Mouse (Mus musculus) olfactory bulb, adult 2 months (tissue): ENCODE data around the gene Was. TPM values are rescaled to one million over a fixed set of nuclear protein-coding genes. Genes with fewer than 3 reads are reported as not detected.

ENCODE experiments used
- H3K27ac ChIP-seq: fragments of 200-500 bp; 2 replicates; pipeline ENCODE4 v1.5.1; 2012; ENCODE audit warnings: low read depth, low read length; ENCODE audit not compliant: insufficient read depth
- H3K4me1 ChIP-seq: fragments of 200-500 bp; 2 replicates; pipeline ENCODE4 v1.6.1; 2012; ENCODE audit warnings: low read length; ENCODE audit not compliant: control insufficient read depth, insufficient read depth
- H3K4me3 ChIP-seq: fragments of 200-500 bp; 2 replicates; pipeline ENCODE4 v1.5.1; 2012; ENCODE audit warnings: mild to moderate bottlenecking, low read depth, low read length, moderate library complexity; ENCODE audit not compliant: insufficient read depth
- CTCF ChIP-seq: fragments of 200-500 bp; IDR thresholded peaks from 2 replicates; pipeline ENCODE4 v1.5.1; 2012; ENCODE audit warnings: low read depth, mild to moderate bottlenecking, low read length, moderate library complexity; ENCODE audit not compliant: insufficient read depth
- POLR2A ChIP-seq: fragments of 200-500 bp; IDR thresholded peaks from 2 replicates; pipeline ENCODE4 v1.6.1; 2012; ENCODE audit warnings: mild to moderate bottlenecking, low read depth, low read length, moderate library complexity; ENCODE audit not compliant: insufficient read depth
- WGBS: fragments of 180-500 bp; shearing (Covaris S2); methylation state at CpG from one replicate; pipeline ENCODE4 v1.1.7; 2018; 5-methylcytosine and 5-hydroxymethylcytosine counted together
- polyA plus RNA-seq: library from polyadenylated mRNA; stranded (reverse); fragments of >200 nt; gene quantifications from 2 replicates; pipeline ENCODE4 v1.2.4, GENCODE M21; 2012; ENCODE audit warnings: low replicate concordance; ENCODE audit not compliant: missing spikeins, insufficient read depth, insufficient read length

Was gene
- polyA plus RNA-seq = not detected in 2 replicates

GRCm38 (mm10) chrX:8090346-8090953, at the start of gene Was:
TSS of gene Was (minus strand) at chrX:8090498.
- 86% methylated on average over 14 of the region's 14 CpGs for WGBS
- Histone ChIP-seq H3K4me1 (no peaks in the 10 kb centered on the region), H3K4me3 (no peak within 1 kb of the TSS), H3K27ac (no peak within 1 kb of the TSS)
- no peak for TF ChIP-seq CTCF

DNA sequence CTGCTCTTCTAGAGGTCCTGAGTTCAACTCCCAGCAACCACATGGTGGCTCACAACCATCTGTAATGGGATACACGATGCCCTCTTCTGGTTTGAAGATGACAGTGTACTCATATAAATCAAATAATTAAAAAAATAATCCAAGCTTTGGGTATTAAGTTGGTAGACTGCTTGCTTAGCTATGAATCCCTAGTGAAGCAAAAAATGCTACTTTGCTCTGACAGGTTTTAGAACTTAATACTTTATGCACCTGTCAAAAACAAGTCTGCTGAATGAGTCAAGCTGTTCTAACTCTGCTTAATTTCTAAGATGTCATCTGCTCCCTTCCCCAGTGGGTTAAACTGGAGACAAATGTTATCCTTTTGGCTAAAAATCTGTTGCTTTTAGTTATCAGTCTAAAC, 49.2 kb upstream of the Was start:
- H3K4me3 ChIP-seq = no peak overlapping the region
- TF ChIP-seq CTCF (no peak), POLR2A (no peak)
- H3K4me1 ChIP-seq = peaks cover 8% of the 10 kb centered on the region; the same call in 1 of the 2 replicates
- WGBS = 38% methylated on average over 1 of the region's 1 CpGs
- no peak overlapping the region for H3K27ac ChIP-seq

DNA sequence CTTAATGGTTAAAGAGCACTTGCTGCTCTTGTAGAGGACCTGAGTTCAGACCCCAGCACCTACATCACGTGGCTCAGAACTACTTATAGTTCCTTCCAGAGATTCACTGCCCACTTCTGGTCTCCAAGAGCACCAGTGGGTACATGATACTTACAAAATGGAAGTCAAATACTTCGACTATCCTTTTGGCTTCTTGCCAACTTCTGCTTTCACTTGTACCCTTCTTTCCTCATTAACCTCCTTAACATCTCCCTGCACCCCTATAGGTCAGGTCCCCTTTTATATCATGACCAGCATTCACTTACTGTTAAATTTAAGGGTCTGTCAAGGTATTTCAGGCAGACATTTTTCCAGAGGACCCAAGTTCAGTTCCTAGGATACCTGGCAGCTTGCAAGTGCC, 45.6 kb upstream of the Was start:
- no peak for TF ChIP-seq CTCF
- no peak for TF ChIP-seq POLR2A
- Histone ChIP-seq H3K4me1 (peaks cover 5% of the 10 kb centered on the region; the same call in 1 of the 2 replicates), H3K27ac (no peak overlapping the region), H3K4me3 (no peak overlapping the region)
- WGBS = 54% methylated on average over 2 of the region's 2 CpGs

- WGBS = 16% methylated on average over 39 of the region's 40 CpGs
- H3K27ac ChIP-seq = peak within 1 kb of the TSS; percentile 91
- TF ChIP-seq CTCF (no peak), POLR2A (peak; percentile 54)
These were observed 42.0 kb upstream of the Was start, which contains the start of gene Wdr13 for GRCm38 (mm10) chrX:8132017-8132976. TSS of gene Wdr13 (minus strand) at chrX:8132892.

GRCm38 (mm10) chrX:8131393-8131792, 41.1 kb upstream of the Was start:
- WGBS = 93% methylated on average over 17 of the region's 17 CpGs
- Histone ChIP-seq H3K4me3 (peak overlapping the region; percentile 29), H3K27ac (no peak overlapping the region), H3K4me1 (peaks cover 5% of the 10 kb centered on the region; the same call in 1 of the 2 replicates)
- no peak for TF ChIP-seq POLR2A
- no peak for TF ChIP-seq CTCF

More at GRCm38 (mm10) chrX:8132017-8132976, 42.0 kb upstream of the Was start, which contains the start of gene Wdr13:
- Histone ChIP-seq H3K4me3 (peak within 1 kb of the TSS; percentile 52), H3K4me1 (peaks cover 5% of the 10 kb centered on the region; the same call in 1 of the 2 replicates)

DNA sequence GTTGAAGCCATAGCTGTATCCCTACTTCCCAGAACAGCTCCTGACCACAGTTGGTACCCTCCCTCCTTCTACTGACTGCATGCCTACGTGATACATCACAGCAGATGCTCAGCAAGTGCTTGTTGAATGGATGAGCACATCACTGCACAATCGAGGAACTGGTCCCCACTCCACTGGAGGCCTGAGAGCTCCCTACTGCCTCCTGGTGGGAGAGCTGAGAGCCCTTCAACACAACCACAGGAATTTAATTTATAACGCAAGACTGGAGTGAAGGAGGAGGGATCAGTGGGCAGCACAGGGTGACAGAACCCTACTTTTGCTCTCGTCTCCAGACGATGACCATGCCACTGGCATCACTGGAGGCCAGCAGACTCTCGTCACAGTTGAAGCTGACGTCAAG, 34.9 kb upstream of the Was start:
- no peak for TF ChIP-seq POLR2A
- no peak for TF ChIP-seq CTCF
- 73% methylated on average over 7 of the region's 7 CpGs for WGBS
- Histone ChIP-seq H3K4me3 (no peak overlapping the region), H3K27ac (no peak overlapping the region), H3K4me1 (no peaks in the 10 kb centered on the region)

- no peak overlapping the region for H3K4me3 ChIP-seq
- no peak overlapping the region for H3K27ac ChIP-seq
- WGBS = 85% methylated on average over 6 of the region's 6 CpGs
- H3K4me1 ChIP-seq = no peaks in the 10 kb centered on the region
- TF ChIP-seq POLR2A = no peak
- TF ChIP-seq CTCF = no peak
These were observed 33.6 kb upstream of the Was start for GRCm38 (mm10) chrX:8123821-8124470.

DNA sequence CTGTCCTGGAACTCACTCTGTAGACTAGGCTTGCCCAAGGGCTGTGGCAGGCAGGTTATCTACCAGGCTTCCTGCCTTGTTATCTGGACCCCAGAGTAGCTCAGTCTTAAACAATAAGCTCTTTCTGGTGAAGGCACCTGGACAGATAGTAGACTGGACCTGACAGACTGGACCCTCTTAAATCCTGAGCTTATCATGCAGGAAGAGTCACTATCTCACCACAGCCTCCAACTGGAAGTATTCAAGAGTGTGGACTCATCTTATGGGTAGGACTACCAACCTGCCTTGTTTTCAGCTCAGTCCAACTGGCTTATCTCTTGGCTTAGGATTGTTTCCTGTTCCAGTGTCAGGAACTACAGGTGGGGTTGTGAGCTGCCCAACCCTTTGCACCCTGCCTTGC, 27.0 kb upstream of the Was start:
- Histone ChIP-seq H3K4me1 (no peaks in the 10 kb centered on the region), H3K27ac (no peak overlapping the region), H3K4me3 (no peak overlapping the region)
- no peak for TF ChIP-seq CTCF
- no peak for TF ChIP-seq POLR2A

- Histone ChIP-seq H3K27ac (no peak overlapping the region), H3K4me3 (no peak overlapping the region), H3K4me1 (no peaks in the 10 kb centered on the region)
- TF ChIP-seq POLR2A (no peak), CTCF (no peak)
- 68% methylated on average over 4 of the region's 4 CpGs for WGBS
These were observed 25.0 kb upstream of the Was start for GRCm38 (mm10) chrX:8115275-8115674.
